Mouse (Mus musculus) cerebellum, postnatal 36 days (tissue): ENCODE results near the gene Rabl3.
A peak's percentile ranks its signal among the peaks of the same experiment; 100 is the strongest.

Experiments
- DNase-seq, 2 experiments: peaks; one replicate each; pipeline ENCODE4 v3.0.0; 2021 to 2022; ENCODE audit warnings: mixed read lengths in 2 of 2

Rabl3 gene

GRCm38 (mm10) chr16:37599326-37599725, 59.6 kb downstream of the Rabl3 start:
- DNase-seq: no peak

- DNase-seq: no peak
These were observed 63.7 kb downstream of the Rabl3 start for GRCm38 (mm10) chr16:37603431-37603830.

- DNase-seq: no peak
These were observed 64.6 kb downstream of the Rabl3 start for GRCm38 (mm10) chr16:37604243-37604642.

DNA sequence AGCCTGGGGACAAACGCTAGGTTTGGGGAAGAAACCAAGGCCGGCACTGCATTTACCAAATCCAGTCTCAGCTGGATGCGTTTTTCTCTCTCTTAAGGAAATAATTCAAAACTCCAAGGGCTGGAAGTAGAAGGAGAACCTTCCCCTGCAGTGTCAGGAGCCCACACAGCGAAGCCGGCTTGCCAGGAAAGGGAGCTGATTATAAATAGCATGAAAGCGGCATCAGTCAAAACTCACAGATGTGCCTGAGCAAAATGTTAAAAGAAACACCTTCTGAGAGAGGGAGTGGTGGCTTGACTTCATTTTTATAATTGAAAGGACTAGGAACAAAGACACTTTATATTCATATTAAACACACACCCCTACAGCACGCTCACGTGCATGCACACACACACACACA, 70.6 kb downstream of the Rabl3 start:
- DNase-seq: no peak

DNA sequence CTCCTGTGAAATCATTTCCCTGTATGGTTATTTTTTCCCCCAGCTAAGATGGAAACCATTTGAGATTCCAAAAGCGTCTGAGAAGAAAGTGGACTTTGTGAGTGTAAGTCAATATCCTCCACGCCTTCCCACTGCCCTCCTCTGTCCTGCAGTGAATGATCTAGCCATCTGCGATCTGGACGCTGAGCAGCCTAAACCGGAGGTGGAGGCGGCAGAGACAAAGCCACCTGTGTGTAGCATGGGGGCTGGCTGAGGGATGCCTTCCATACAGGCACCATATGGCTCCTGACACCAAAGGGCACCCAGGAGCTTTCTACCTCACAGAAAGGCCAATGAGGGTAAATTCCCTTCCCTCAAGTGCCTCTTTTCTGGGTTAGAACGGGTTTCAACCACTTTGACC, 71.4 kb downstream of the Rabl3 start:
- peak in 1 of 2 experiments; percentile 46 for DNase-seq

DNA sequence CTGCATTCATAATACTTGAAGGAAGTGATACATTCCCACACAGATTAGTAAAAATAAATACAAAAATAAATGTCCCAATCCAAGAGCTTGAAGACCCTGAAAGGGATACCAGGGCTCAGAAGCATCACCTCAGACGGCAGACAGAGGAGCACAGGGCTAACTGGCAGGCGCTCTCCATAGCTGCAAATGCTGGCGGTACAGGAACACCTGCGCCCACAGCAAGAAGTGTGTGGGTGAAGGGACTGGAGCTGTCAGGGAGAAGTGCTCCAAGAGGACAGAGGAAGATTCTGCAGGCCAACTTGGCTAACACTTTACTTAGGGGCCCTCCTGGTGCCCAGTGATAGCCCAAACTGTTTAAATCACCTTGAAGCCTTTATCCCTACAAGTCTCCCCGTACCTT, 72.3 kb downstream of the Rabl3 start:
- peak in 1 of 2 experiments; percentile 40 for DNase-seq

DNA sequence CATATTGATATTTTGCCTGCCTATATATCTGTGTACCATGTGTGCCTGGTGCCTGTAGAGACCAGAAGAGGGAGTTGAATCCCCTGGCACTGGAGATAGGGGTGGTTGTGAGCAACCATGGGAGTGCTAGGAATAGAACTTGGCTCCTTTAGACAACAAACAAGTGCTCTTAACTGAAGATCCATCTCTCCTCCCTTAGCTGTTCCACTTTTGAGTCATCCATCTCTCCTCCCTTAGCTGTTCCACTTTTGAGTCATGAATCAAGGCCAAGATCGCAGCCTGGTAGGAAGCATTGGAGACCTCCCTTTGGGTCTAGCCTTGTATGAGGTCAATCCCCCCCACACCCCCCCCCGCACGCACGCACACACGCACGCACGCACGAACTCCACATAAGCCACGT, 74.9 kb downstream of the Rabl3 start:
- DNase-seq: no peak

DNA sequence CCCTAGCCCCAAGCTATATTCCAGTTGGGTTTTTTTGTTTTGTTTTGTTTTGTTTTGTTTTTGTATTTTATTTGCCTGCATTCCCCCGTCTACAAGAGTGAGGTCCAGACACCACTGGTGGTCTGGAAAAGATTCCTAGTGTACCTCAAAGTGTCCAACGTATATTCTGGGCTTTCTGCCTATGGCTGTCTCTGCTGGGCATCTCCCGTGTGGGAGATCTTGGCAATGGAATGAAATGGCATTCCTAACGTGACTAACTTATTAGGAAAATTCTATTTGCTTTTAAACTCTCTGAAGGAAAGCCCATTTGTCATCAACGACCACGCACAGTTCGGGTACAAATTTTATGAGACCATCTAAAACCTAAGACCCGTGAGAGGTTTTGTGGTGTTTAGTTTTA, 75.7 kb downstream of the Rabl3 start:
- DNase-seq: no peak

- DNase-seq: no peak
These were observed 76.4 kb downstream of the Rabl3 start for GRCm38 (mm10) chr16:37616104-37616503.

DNA sequence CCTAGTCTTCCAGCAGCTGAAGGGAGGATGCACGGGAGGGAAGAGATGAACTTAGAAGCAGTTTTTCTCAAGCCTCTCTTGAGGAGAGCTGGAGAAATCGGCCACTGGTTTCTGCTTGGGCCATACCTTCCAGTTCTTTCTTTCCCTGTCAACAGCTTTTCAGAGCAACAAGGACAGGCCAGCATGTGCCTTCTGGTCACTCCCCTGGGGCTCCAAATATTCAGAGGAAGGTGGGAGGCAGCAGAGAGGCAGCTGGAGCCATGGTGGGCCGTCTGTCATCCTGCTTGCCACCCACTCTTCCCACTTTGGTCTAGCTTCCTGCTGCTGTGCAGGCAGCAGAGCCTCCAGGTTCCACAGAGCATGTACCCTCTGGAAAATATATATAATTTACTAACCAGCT, 78.0 kb downstream of the Rabl3 start:
- DNase-seq: peak; percentile 43 to 55
